Mouse (Mus musculus) limb, embryonic 13.5 days (tissue): ENCODE measurements at regions not wholly inside any gene's neighbourhood (a gene's known extent, or its start where the extent isn't known, plus 50 kb on each side); places are given as distances from the start of the nearest gene placed in this dataset.
A peak's percentile ranks its signal among the peaks of the same experiment; 100 is the strongest.

ENCODE experiments used
- ATAC-seq: fragments of 200-750 bp; cut with Nextera tagmentation; 2 replicates; pipeline ENCODE4 v1.8.0; 2017; ENCODE audit warnings: low read depth, moderate number of reproducible peaks, moderate TSS enrichment; ENCODE audit not compliant: low FRiP score
- H3K27ac ChIP-seq: fragments of 300-500 bp; sonication (generic); 2 replicates; pipeline ENCODE4 v1.5.1; 2015; ENCODE audit warnings: inconsistent platforms, mild to moderate bottlenecking, moderate library complexity
- H3K27me3 ChIP-seq: fragments of 300-500 bp; sonication (generic); 2 replicates; pipeline ENCODE4 v1.6.1; 2015; ENCODE audit warnings: mild to moderate bottlenecking, inconsistent platforms
- H3K36me3 ChIP-seq: fragments of 300-500 bp; sonication (generic); 2 replicates; pipeline ENCODE4 v1.6.1; 2015; ENCODE audit warnings: inconsistent platforms, mild to moderate bottlenecking, moderate library complexity
- H3K4me1 ChIP-seq: fragments of 300-500 bp; sonication (generic); 2 replicates; pipeline ENCODE4 v1.6.1; 2015; ENCODE audit warnings: inconsistent platforms
- H3K4me2 ChIP-seq: fragments of 300-500 bp; sonication (generic); replicated peaks from 2 replicates; pipeline ENCODE4 v1.6.1; 2015; ENCODE audit warnings: inconsistent platforms, mild to moderate bottlenecking, moderate library complexity
- H3K4me3 ChIP-seq: fragments of 300-500 bp; sonication (generic); 2 replicates; pipeline ENCODE4 v1.5.1; 2015; ENCODE audit warnings: moderate library complexity, mild to moderate bottlenecking, inconsistent platforms
- H3K9ac ChIP-seq: fragments of 300-500 bp; sonication (generic); 2 replicates; pipeline ENCODE4 v1.6.1; 2015; ENCODE audit warnings: mild to moderate bottlenecking, inconsistent platforms
- H3K9me3 ChIP-seq: fragments of 300-500 bp; sonication (generic); 2 replicates; pipeline ENCODE4 v1.6.1; 2016; ENCODE audit warnings: inconsistent platforms
- WGBS: fragments of 180-500 bp; shearing (Covaris S2); methylation state at CpG from one replicate; pipeline ENCODE4 v1.1.7; 2015; 5-methylcytosine and 5-hydroxymethylcytosine counted together

GRCm38 (mm10) chr1:76933460-76933859 lies 581.4 kb downstream of the Epha4 start:
- ATAC-seq, result no peak
- Histone ChIP-seq H3K27ac (no peak overlapping the region), H3K4me3 (no peak overlapping the region), H3K9ac (no peak overlapping the region), H3K36me3 (no peaks in the 10 kb centered on the region), H3K27me3 (no peaks in the 10 kb centered on the region), H3K9me3 (no peaks in the 10 kb centered on the region), H3K4me1 (no peaks in the 10 kb centered on the region), H3K4me2 (no peak overlapping the region)
- 75% methylated on average over 4 of the region's 4 CpGs for WGBS

- H3K4me3 ChIP-seq, result no peak overlapping the region
- ATAC-seq, result no peak
- H3K27ac ChIP-seq, result no peak overlapping the region
- 29% methylated on average over 3 of the region's 3 CpGs for WGBS
- no peaks in the 10 kb centered on the region for H3K4me1 ChIP-seq
- no peaks in the 10 kb centered on the region for H3K27me3 ChIP-seq
- H3K9ac ChIP-seq, result no peak overlapping the region
- no peak overlapping the region for H3K4me2 ChIP-seq
- H3K36me3 ChIP-seq, result no peaks in the 10 kb centered on the region
- H3K9me3 ChIP-seq, result no peaks in the 10 kb centered on the region
Measured at GRCm38 (mm10) chr1:76942730-76943129, 572.2 kb downstream of the Epha4 start.

GRCm38 (mm10) chr1:76944046-76944445 lies 570.8 kb downstream of the Epha4 start:
- WGBS, result 71% methylated on average over 4 of the region's 4 CpGs
- H3K27ac ChIP-seq, result no peak overlapping the region
- H3K9me3 ChIP-seq, result no peaks in the 10 kb centered on the region
- no peak overlapping the region for H3K9ac ChIP-seq
- no peaks in the 10 kb centered on the region for H3K4me1 ChIP-seq
- no peaks in the 10 kb centered on the region for H3K36me3 ChIP-seq
- ATAC-seq, result no peak
- H3K4me2 ChIP-seq, result no peak overlapping the region
- H3K4me3 ChIP-seq, result no peak overlapping the region
- no peaks in the 10 kb centered on the region for H3K27me3 ChIP-seq

- Histone ChIP-seq H3K27ac (no peak overlapping the region), H3K27me3 (no peaks in the 10 kb centered on the region), H3K9me3 (no peaks in the 10 kb centered on the region), H3K4me2 (no peak overlapping the region), H3K4me1 (peaks cover 4% of the 10 kb centered on the region), H3K9ac (no peak overlapping the region), H3K36me3 (no peaks in the 10 kb centered on the region), H3K4me3 (no peak overlapping the region)
- no peak for ATAC-seq
Measured at GRCm38 (mm10) chr1:76955031-76955430, 559.9 kb downstream of the Epha4 start.

- ATAC-seq, result no peak
- Histone ChIP-seq H3K36me3 (no peaks in the 10 kb centered on the region), H3K4me2 (no peak overlapping the region), H3K27ac (no peak overlapping the region), H3K9me3 (no peaks in the 10 kb centered on the region), H3K4me1 (peaks cover 4% of the 10 kb centered on the region), H3K27me3 (no peaks in the 10 kb centered on the region), H3K9ac (no peak overlapping the region), H3K4me3 (no peak overlapping the region)
- WGBS, result 40% methylated on average over 5 of the region's 5 CpGs
Measured at GRCm38 (mm10) chr1:76957411-76957810, 557.5 kb downstream of the Epha4 start.

GRCm38 (mm10) chr1:76958706-76959105 lies 556.2 kb downstream of the Epha4 start:
- H3K9me3 ChIP-seq, result no peaks in the 10 kb centered on the region
- H3K4me2 ChIP-seq, result no peak overlapping the region
- no peaks in the 10 kb centered on the region for H3K27me3 ChIP-seq
- H3K36me3 ChIP-seq, result no peaks in the 10 kb centered on the region
- no peak overlapping the region for H3K4me3 ChIP-seq
- WGBS, result 52% methylated on average over 4 of the region's 4 CpGs
- no peak overlapping the region for H3K9ac ChIP-seq
- ATAC-seq, result no peak
- H3K27ac ChIP-seq, result no peak overlapping the region
- peaks cover 4% of the 10 kb centered on the region for H3K4me1 ChIP-seq

GRCm38 (mm10) chr1:76972454-76972853 lies 542.4 kb downstream of the Epha4 start:
- Histone ChIP-seq H3K9me3 (no peaks in the 10 kb centered on the region), H3K4me1 (peaks cover 16% of the 10 kb centered on the region), H3K4me3 (no peak overlapping the region), H3K9ac (no peak overlapping the region), H3K27me3 (0 out of 2 replicates have a peak, but pooled peaks cover 2% of the 10 kb centered on the region), H3K36me3 (no peaks in the 10 kb centered on the region), H3K4me2 (no peak overlapping the region), H3K27ac (no peak overlapping the region)
- 35% methylated on average over 4 of the region's 4 CpGs for WGBS
- ATAC-seq, result no peak

GRCm38 (mm10) chr1:76975077-76975945 lies 539.6 kb downstream of the Epha4 start:
- Histone ChIP-seq H3K4me2 (no peak overlapping the region), H3K27ac (no peak overlapping the region), H3K9me3 (no peaks in the 10 kb centered on the region), H3K36me3 (no peaks in the 10 kb centered on the region), H3K4me3 (no peak overlapping the region), H3K9ac (no peak overlapping the region), H3K4me1 (peaks cover 16% of the 10 kb centered on the region), H3K27me3 (0 out of 2 replicates have a peak, but pooled peaks cover 2% of the 10 kb centered on the region)
- ATAC-seq, result no peak
- WGBS, result 37% methylated on average over 12 of the region's 12 CpGs

- Histone ChIP-seq H3K4me1 (peaks cover 10% of the 10 kb centered on the region; the same call in 1 of the 2 replicates), H3K4me2 (no peak overlapping the region), H3K9ac (no peak overlapping the region), H3K4me3 (no peak overlapping the region), H3K27ac (no peak overlapping the region), H3K36me3 (no peaks in the 10 kb centered on the region), H3K27me3 (0 out of 2 replicates have a peak, but pooled peaks cover under 1% of the 10 kb centered on the region), H3K9me3 (no peaks in the 10 kb centered on the region)
- ATAC-seq, result 0 out of 2 replicates have a peak, but pooled peaks have one; percentile 15
- 41% methylated on average over 9 of the region's 9 CpGs for WGBS
Measured at GRCm38 (mm10) chr1:76980498-76981152, 534.3 kb downstream of the Epha4 start.

GRCm38 (mm10) chr1:76993776-76994175 lies 521.1 kb downstream of the Epha4 start:
- Histone ChIP-seq H3K27me3 (no peaks in the 10 kb centered on the region), H3K9me3 (no peaks in the 10 kb centered on the region), H3K27ac (no peak overlapping the region), H3K36me3 (no peaks in the 10 kb centered on the region), H3K4me3 (no peak overlapping the region), H3K4me1 (no peaks in the 10 kb centered on the region), H3K4me2 (no peak overlapping the region), H3K9ac (no peak overlapping the region)
- WGBS, result 75% methylated on average over 2 of the region's 2 CpGs
- no peak for ATAC-seq

- H3K4me2 ChIP-seq, result no peak overlapping the region
- H3K9me3 ChIP-seq, result no peaks in the 10 kb centered on the region
- no peak overlapping the region for H3K4me3 ChIP-seq
- peaks cover 23% of the 10 kb centered on the region for H3K4me1 ChIP-seq
- H3K27me3 ChIP-seq, result no peaks in the 10 kb centered on the region
- WGBS, result 81% methylated on average over 6 of the region's 6 CpGs
- no peak overlapping the region for H3K9ac ChIP-seq
- no peak for ATAC-seq
- H3K27ac ChIP-seq, result no peak overlapping the region
- no peaks in the 10 kb centered on the region for H3K36me3 ChIP-seq
Measured at GRCm38 (mm10) chr1:77008001-77008400, 506.9 kb downstream of the Epha4 start.

GRCm38 (mm10) chr1:77010608-77011214 lies 504.2 kb downstream of the Epha4 start:
- H3K4me2 ChIP-seq, result no peak overlapping the region
- 61% methylated on average over 8 of the region's 8 CpGs for WGBS
- no peak overlapping the region for H3K4me3 ChIP-seq
- H3K27me3 ChIP-seq, result no peaks in the 10 kb centered on the region
- no peak overlapping the region for H3K9ac ChIP-seq
- no peaks in the 10 kb centered on the region for H3K36me3 ChIP-seq
- peaks cover 23% of the 10 kb centered on the region for H3K4me1 ChIP-seq
- no peak overlapping the region for H3K27ac ChIP-seq
- no peaks in the 10 kb centered on the region for H3K9me3 ChIP-seq
- ATAC-seq, result no peak
